Mouse (Mus musculus): ENCODE measurements around the gene Pcdh7. TPM values are rescaled to one million over a fixed set of nuclear protein-coding genes. Genes with fewer than 3 reads are reported as not detected.

Gene Pcdh7
- polyA plus RNA-seq, 1 experiment from 2014 or later = 19.4 TPM

GRCm38 (mm10) chr5:57870727-57871126, 153.0 kb downstream of the Pcdh7 start:
- no peaks in the 10 kb centered on the region for H3K36me3 ChIP-seq (ENCODE audit: control insufficient read depth, insufficient read depth, low read length)
- no peak for ATAC-seq (replicated peaks; ENCODE audit: insufficient number of reproducible peaks, low FRiP score, low TSS enrichment)
- 0 out of 2 replicates have a peak, but pooled peaks cover 4% of the 10 kb centered on the region for H3K4me1 ChIP-seq (ENCODE audit: control insufficient read depth, insufficient read depth, low read length)
- H3K27ac ChIP-seq (ENCODE audit: low read depth, low read length) = no peak overlapping the region
- no peak overlapping the region for H3K4me2 ChIP-seq
- no peak overlapping the region for H3K4me3 ChIP-seq (ENCODE audit: low read depth, low read length)
- H3K9ac ChIP-seq (ENCODE audit: low read depth, low read length) = no peak overlapping the region
- 73% methylated on average over 1 of the region's 1 CpGs for WGBS (ENCODE audit: insufficient replicate concordance)
- no peaks in the 10 kb centered on the region for H3K9me3 ChIP-seq (replicated peaks; ENCODE audit: control insufficient read depth, low read length)
- no peaks in the 10 kb centered on the region for H3K27me3 ChIP-seq (ENCODE audit: control insufficient read depth, insufficient read depth, low read length)

- no peaks in the 10 kb centered on the region for H3K4me1 ChIP-seq (ENCODE audit: control insufficient read depth, insufficient read depth, low read length)
- ATAC-seq (replicated peaks; ENCODE audit: insufficient number of reproducible peaks, low FRiP score, low TSS enrichment) = no peak
- H3K9me3 ChIP-seq (replicated peaks; ENCODE audit: control insufficient read depth, low read length) = no peaks in the 10 kb centered on the region
- no peak overlapping the region for H3K4me2 ChIP-seq
- H3K36me3 ChIP-seq (ENCODE audit: control insufficient read depth, insufficient read depth, low read length) = no peaks in the 10 kb centered on the region
- no peak overlapping the region for H3K4me3 ChIP-seq (ENCODE audit: low read depth, low read length)
- no peak overlapping the region for H3K9ac ChIP-seq (ENCODE audit: low read depth, low read length)
- H3K27ac ChIP-seq (ENCODE audit: low read depth, low read length) = no peak overlapping the region
- no peaks in the 10 kb centered on the region for H3K27me3 ChIP-seq (ENCODE audit: control insufficient read depth, insufficient read depth, low read length)
These were observed 167.2 kb downstream of the Pcdh7 start for GRCm38 (mm10) chr5:57884982-57885381.

DNA sequence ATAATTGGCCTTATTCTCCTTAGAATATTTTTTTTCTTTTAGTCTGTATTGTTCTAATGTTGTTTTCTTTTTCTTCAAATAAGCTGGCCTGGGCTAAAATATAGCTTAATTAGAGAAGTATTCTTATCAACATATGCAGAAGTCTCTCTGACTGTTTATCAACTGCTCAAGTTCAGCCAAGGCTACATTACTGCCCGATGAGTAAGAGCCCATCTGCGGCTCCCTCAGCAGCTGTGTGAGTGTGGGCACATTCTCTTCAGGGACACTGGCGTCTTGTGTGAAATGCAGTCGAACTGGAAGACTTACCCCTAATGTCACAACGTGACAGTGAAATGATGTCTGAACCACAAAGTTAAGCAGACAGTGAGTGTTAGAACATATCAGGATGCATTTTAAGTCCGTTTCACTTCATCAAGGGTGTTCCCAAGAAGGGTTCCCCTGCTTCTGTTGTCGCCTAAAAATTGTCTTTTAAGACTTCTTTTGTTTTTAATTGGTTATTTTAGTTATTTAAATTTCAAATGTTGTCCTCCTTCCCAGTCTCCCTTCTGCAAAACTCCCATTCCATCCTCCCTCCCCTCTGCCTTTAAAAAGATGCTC, 181.3 kb downstream of the Pcdh7 start:
- no peaks in the 10 kb centered on the region for H3K27me3 ChIP-seq (ENCODE audit: control insufficient read depth, insufficient read depth, low read length)
- peaks cover 4% of the 10 kb centered on the region; the same call in 1 of the 2 replicates for H3K4me1 ChIP-seq (ENCODE audit: control insufficient read depth, insufficient read depth, low read length)
- H3K36me3 ChIP-seq (ENCODE audit: control insufficient read depth, insufficient read depth, low read length) = no peaks in the 10 kb centered on the region
- no peaks in the 10 kb centered on the region for H3K9me3 ChIP-seq (replicated peaks; ENCODE audit: control insufficient read depth, low read length)
- H3K9ac ChIP-seq (ENCODE audit: low read depth, low read length) = no peak overlapping the region
- no peak overlapping the region for H3K4me3 ChIP-seq (ENCODE audit: low read depth, low read length)
- no peak; the same call in 1 of the 2 replicates for ATAC-seq (replicated peaks; ENCODE audit: insufficient number of reproducible peaks, low FRiP score, low TSS enrichment)
- 45% methylated on average over 7 of the region's 7 CpGs for WGBS (ENCODE audit: insufficient replicate concordance)
- H3K4me2 ChIP-seq = no peak overlapping the region
- no peak overlapping the region for H3K27ac ChIP-seq (ENCODE audit: low read depth, low read length)

DNA sequence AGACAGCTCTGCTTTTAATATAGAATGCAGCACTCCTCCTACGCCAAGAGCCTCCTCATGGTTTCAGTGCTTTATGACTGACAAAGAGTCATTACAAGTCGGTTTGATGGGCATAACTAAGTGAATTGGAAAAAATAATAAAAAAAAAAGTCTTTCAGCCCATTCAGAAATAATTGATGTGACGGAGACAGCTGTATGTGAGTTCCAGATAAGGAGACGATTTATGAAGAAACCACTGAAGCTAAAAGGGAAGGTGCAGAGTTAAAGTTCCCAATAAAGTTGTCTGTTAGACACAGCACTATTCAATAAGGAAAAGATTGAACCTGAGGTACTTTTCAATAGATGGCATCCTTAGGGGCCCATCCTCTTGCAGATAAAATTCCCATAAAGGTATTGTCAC, 189.5 kb downstream of the Pcdh7 start:
- 75% methylated on average over 4 of the region's 4 CpGs for WGBS (ENCODE audit: insufficient replicate concordance)
- Histone ChIP-seq H3K4me1 (ENCODE audit: control insufficient read depth, insufficient read depth, low read length) (no peaks in the 10 kb centered on the region), H3K9me3 (replicated peaks; ENCODE audit: control insufficient read depth, low read length) (no peaks in the 10 kb centered on the region), H3K27me3 (ENCODE audit: control insufficient read depth, insufficient read depth, low read length) (no peaks in the 10 kb centered on the region), H3K36me3 (ENCODE audit: control insufficient read depth, insufficient read depth, low read length) (no peaks in the 10 kb centered on the region), H3K4me2 (no peak overlapping the region), H3K9ac (ENCODE audit: low read depth, low read length) (no peak overlapping the region), H3K4me3 (ENCODE audit: low read depth, low read length) (no peak overlapping the region), H3K27ac (ENCODE audit: low read depth, low read length) (no peak overlapping the region)
- no peak for ATAC-seq (replicated peaks; ENCODE audit: insufficient number of reproducible peaks, low FRiP score, low TSS enrichment)

- Histone ChIP-seq H3K4me2 (no peak overlapping the region), H3K9ac (ENCODE audit: low read depth, low read length) (no peak overlapping the region), H3K4me3 (ENCODE audit: low read depth, low read length) (no peak overlapping the region), H3K36me3 (ENCODE audit: control insufficient read depth, insufficient read depth, low read length) (no peaks in the 10 kb centered on the region), H3K4me1 (ENCODE audit: control insufficient read depth, insufficient read depth, low read length) (no peaks in the 10 kb centered on the region), H3K27me3 (ENCODE audit: control insufficient read depth, insufficient read depth, low read length) (no peaks in the 10 kb centered on the region), H3K9me3 (replicated peaks; ENCODE audit: control insufficient read depth, low read length) (no peaks in the 10 kb centered on the region), H3K27ac (ENCODE audit: low read depth, low read length) (no peak overlapping the region)
- 87% methylated on average over 5 of the region's 5 CpGs for WGBS (ENCODE audit: insufficient replicate concordance)
- ATAC-seq (replicated peaks; ENCODE audit: insufficient number of reproducible peaks, low FRiP score, low TSS enrichment) = no peak
These were observed 203.4 kb downstream of the Pcdh7 start for GRCm38 (mm10) chr5:57921140-57921539.

DNA sequence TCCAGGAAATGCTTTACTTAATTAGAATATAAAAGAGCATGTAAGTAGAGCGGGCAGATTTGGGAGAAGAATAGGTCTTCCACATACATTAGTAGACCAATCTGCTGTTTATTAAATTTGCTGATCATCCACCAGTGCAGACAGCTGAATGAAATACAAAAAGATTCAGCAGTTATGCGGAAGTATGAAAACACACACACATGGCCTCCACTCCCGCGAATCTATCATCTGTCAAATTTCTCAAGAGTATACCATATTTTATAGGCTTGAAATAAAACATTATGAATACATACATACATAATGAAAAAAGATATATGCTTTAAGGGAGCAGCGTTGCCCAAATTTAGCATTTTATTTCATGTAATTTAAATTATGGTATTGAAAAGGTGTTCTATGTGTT, 213.6 kb downstream of the Pcdh7 start:
- no peaks in the 10 kb centered on the region; the same call in 1 of the 2 replicates for H3K36me3 ChIP-seq (ENCODE audit: control insufficient read depth, insufficient read depth, low read length)
- no peak for ATAC-seq (replicated peaks; ENCODE audit: insufficient number of reproducible peaks, low FRiP score, low TSS enrichment)
- H3K4me3 ChIP-seq (ENCODE audit: low read depth, low read length) = no peak overlapping the region
- no peak overlapping the region for H3K4me2 ChIP-seq
- H3K9ac ChIP-seq (ENCODE audit: low read depth, low read length) = no peak overlapping the region
- 90% methylated on average over 5 of the region's 5 CpGs for WGBS (ENCODE audit: insufficient replicate concordance)
- no peaks in the 10 kb centered on the region for H3K9me3 ChIP-seq (replicated peaks; ENCODE audit: control insufficient read depth, low read length)
- H3K27ac ChIP-seq (ENCODE audit: low read depth, low read length) = no peak overlapping the region
- H3K4me1 ChIP-seq (ENCODE audit: control insufficient read depth, insufficient read depth, low read length) = no peaks in the 10 kb centered on the region
- H3K27me3 ChIP-seq (ENCODE audit: control insufficient read depth, insufficient read depth, low read length) = no peaks in the 10 kb centered on the region

DNA sequence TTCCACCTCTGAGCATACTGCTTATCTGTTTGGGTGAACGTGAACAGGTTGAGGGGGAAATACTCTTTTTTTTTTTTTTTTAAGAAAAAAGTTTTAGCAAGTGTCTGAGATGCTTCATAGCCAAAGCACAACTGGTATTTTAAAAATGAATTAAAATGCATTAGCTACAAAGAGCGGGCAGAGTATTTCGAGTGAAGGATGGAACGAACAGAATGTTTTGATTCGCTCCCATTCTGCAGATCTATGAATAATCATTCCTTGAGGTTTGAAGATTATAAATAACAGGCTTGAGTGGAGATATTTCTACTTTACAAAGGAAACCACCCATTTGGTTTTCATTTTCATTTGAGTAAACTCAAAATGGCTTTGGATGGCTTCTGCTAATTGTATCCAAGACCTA, 214.0 kb downstream of the Pcdh7 start:
- no peaks in the 10 kb centered on the region for H3K27me3 ChIP-seq (ENCODE audit: control insufficient read depth, insufficient read depth, low read length)
- no peak overlapping the region for H3K4me3 ChIP-seq (ENCODE audit: low read depth, low read length)
- no peak overlapping the region for H3K4me2 ChIP-seq
- H3K27ac ChIP-seq (ENCODE audit: low read depth, low read length) = no peak overlapping the region
- no peaks in the 10 kb centered on the region for H3K9me3 ChIP-seq (replicated peaks; ENCODE audit: control insufficient read depth, low read length)
- no peaks in the 10 kb centered on the region; the same call in 1 of the 2 replicates for H3K36me3 ChIP-seq (ENCODE audit: control insufficient read depth, insufficient read depth, low read length)
- no peak for ATAC-seq (replicated peaks; ENCODE audit: insufficient number of reproducible peaks, low FRiP score, low TSS enrichment)
- H3K4me1 ChIP-seq (ENCODE audit: control insufficient read depth, insufficient read depth, low read length) = no peaks in the 10 kb centered on the region
- H3K9ac ChIP-seq (ENCODE audit: low read depth, low read length) = no peak overlapping the region
- WGBS (ENCODE audit: insufficient replicate concordance) = 86% methylated on average over 5 of the region's 5 CpGs

DNA sequence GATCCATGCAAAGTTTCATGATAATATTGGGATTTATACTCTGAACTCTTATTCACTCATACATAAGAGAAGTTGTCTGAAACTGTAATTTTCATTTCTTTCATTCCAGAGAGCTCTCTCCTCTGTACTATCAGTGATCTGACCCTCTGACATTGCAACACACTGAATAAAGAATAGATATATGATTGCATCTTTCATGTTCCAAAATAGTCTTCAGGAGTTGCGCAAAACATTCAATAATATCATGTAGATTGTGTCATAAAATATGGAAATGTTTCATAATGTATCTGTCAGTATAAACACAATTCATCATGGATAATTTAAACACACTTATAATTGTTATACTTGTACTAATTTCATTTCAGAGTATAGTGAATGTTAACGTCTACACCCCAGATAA, 216.9 kb downstream of the Pcdh7 start:
- Histone ChIP-seq H3K4me3 (ENCODE audit: low read depth, low read length) (no peak overlapping the region), H3K36me3 (ENCODE audit: control insufficient read depth, insufficient read depth, low read length) (no peaks in the 10 kb centered on the region; the same call in 1 of the 2 replicates), H3K27ac (ENCODE audit: low read depth, low read length) (no peak overlapping the region), H3K27me3 (ENCODE audit: control insufficient read depth, insufficient read depth, low read length) (no peaks in the 10 kb centered on the region), H3K9ac (ENCODE audit: low read depth, low read length) (no peak overlapping the region), H3K9me3 (replicated peaks; ENCODE audit: control insufficient read depth, low read length) (no peaks in the 10 kb centered on the region), H3K4me1 (ENCODE audit: control insufficient read depth, insufficient read depth, low read length) (no peaks in the 10 kb centered on the region), H3K4me2 (no peak overlapping the region)
- 87% methylated on average over 2 of the region's 2 CpGs for WGBS (ENCODE audit: insufficient replicate concordance)
- ATAC-seq (replicated peaks; ENCODE audit: insufficient number of reproducible peaks, low FRiP score, low TSS enrichment) = no peak

GRCm38 (mm10) chr5:57940457-57940856, 222.7 kb downstream of the Pcdh7 start:
- Histone ChIP-seq H3K9ac (ENCODE audit: low read depth, low read length) (no peak overlapping the region), H3K4me2 (no peak overlapping the region), H3K27ac (ENCODE audit: low read depth, low read length) (no peak overlapping the region), H3K4me1 (ENCODE audit: control insufficient read depth, insufficient read depth, low read length) (no peaks in the 10 kb centered on the region), H3K4me3 (ENCODE audit: low read depth, low read length) (no peak overlapping the region), H3K36me3 (ENCODE audit: control insufficient read depth, insufficient read depth, low read length) (peaks cover 2% of the 10 kb centered on the region; the same call in 1 of the 2 replicates), H3K27me3 (ENCODE audit: control insufficient read depth, insufficient read depth, low read length) (no peaks in the 10 kb centered on the region), H3K9me3 (replicated peaks; ENCODE audit: control insufficient read depth, low read length) (no peaks in the 10 kb centered on the region)
- no peak for ATAC-seq (replicated peaks; ENCODE audit: insufficient number of reproducible peaks, low FRiP score, low TSS enrichment)
- WGBS (ENCODE audit: insufficient replicate concordance) = 85% methylated on average over 3 of the region's 3 CpGs

Data from heart, embryonic 11.5 days (tissue).